ENCODE assay signal across 13 mouse cellular contexts in genomic region chr15:86231831-86232512, GRCm38 (mm10). TPM values are rescaled to one million over a fixed set of nuclear protein-coding genes. Genes with fewer than 3 reads are reported as not detected.
DNase-seq lines count a peak whose midpoint lies in the region; ATAC-seq lines count a peak whose summit lies in the region.
"Had no signal": no experiment of that assay in that cellular context is flagged by ENCODE, and none has a peak within 500 bp of the region (broad histone marks: within the 10 kb centered on the region; RNA-seq: fewer than 3 reads in every experiment).

No protein-coding gene starts in this region.

- H3K4me2 ChIP-seq in kidney, embryonic 15.5 days: no peak overlapping the region
- H3K4me2 ChIP-seq: liver, embryonic 15.5 days had no signal

- no peak overlapping the region for H3K27ac ChIP-seq in kidney, embryonic 15.5 days
- H3K27ac ChIP-seq: liver, embryonic 15.5 days had no signal

- H3K9ac ChIP-seq in kidney, embryonic 15.5 days: no peak overlapping the region
- H3K9ac ChIP-seq: liver, embryonic 15.5 days had no signal

- H3K4me3 ChIP-seq in kidney, embryonic 15.5 days (replicated peaks): no peak overlapping the region
- H3K4me3 ChIP-seq: liver, embryonic 15.5 days; myocyte had no signal

- H3K27me3 ChIP-seq in kidney, embryonic 15.5 days: no peaks in the 10 kb centered on the region
- H3K27me3 ChIP-seq: liver, embryonic 15.5 days; Patski had no signal

- DNase-seq in kidney, adult 11 months: peak; percentile 41
- peak; percentile 70 for DNase-seq in testis, postnatal 10 days (ENCODE audit: low spot score)
- no peak for DNase-seq in testis, postnatal 14 days (ENCODE audit: low spot score)
- peak; percentile 99 for DNase-seq in cerebellum, adult 9-10 months
- no peak for DNase-seq in T-cell, adult 2 months (ENCODE audit: low spot score)
- no peak for DNase-seq in gastrocnemius, postnatal 4 days (ENCODE audit: low spot score in 2 of 2)
- DNase-seq: embryo, embryonic 11 days; heart, adult 18-20 months had no signal

- WGBS in kidney, embryonic 15.5 days: 54% methylated on average over 7 of the region's 7 CpGs

- H3K4me1 ChIP-seq in kidney, embryonic 15.5 days: 0 out of 2 replicates have a peak, but pooled peaks cover 11% of the 10 kb centered on the region

- no peaks in the 10 kb centered on the region for H3K9me3 ChIP-seq in kidney, embryonic 15.5 days (replicated peaks)
- H3K9me3 ChIP-seq: liver, embryonic 15.5 days had no signal

- ATAC-seq in kidney, embryonic 15.5 days (replicated peaks; ENCODE audit: low FRiP score): no peak
- ATAC-seq: intestine, embryonic 16.5 days; Patski had no signal

- peaks cover 9% of the 10 kb centered on the region for H3K36me3 ChIP-seq in kidney, embryonic 15.5 days

RNA-seq across cellular contexts. Expression of gene Tbc1d22a, which starts 17.7 kb away (rescaled TPM):
- polyA plus RNA-seq in kidney, embryonic 15.5 days (2015; fragmentation: Nextera tagmentation; extraction: Ambion mirVana): 13.1 and 13.8 TPM in 2 replicates
- 10 to 100 TPM; 19.7 to 22.6 TPM for total RNA-seq in gastrocnemius, postnatal 4 days (2021)

RNA-seq across cellular contexts. Expression of gene Cerk, which starts 46.0 kb away (rescaled TPM):
- polyA plus RNA-seq in kidney, embryonic 15.5 days (2015; fragmentation: Nextera tagmentation; extraction: Ambion mirVana): 12.1 and 12.4 TPM in 2 replicates
- 10 to 100 TPM; 11.6 to 12.5 TPM for total RNA-seq in gastrocnemius, postnatal 4 days (2021)

Comparison
In these comparisons a context has a peak if more than half of its experiments do, and no peak if none do; other contexts are left out.
1. DNase-seq: peak in kidney, adult 11 months (single experiment), testis, postnatal 10 days (single experiment) and cerebellum, adult 9-10 months (single experiment); none in testis, postnatal 14 days (single experiment), T-cell, adult 2 months (single experiment) and gastrocnemius, postnatal 4 days (0 of 2).